Mouse (Mus musculus): ENCODE results near the gene Ube2b.
A peak's percentile ranks its signal among the peaks of the same experiment; 100 is the strongest.

Ube2b gene

DNA sequence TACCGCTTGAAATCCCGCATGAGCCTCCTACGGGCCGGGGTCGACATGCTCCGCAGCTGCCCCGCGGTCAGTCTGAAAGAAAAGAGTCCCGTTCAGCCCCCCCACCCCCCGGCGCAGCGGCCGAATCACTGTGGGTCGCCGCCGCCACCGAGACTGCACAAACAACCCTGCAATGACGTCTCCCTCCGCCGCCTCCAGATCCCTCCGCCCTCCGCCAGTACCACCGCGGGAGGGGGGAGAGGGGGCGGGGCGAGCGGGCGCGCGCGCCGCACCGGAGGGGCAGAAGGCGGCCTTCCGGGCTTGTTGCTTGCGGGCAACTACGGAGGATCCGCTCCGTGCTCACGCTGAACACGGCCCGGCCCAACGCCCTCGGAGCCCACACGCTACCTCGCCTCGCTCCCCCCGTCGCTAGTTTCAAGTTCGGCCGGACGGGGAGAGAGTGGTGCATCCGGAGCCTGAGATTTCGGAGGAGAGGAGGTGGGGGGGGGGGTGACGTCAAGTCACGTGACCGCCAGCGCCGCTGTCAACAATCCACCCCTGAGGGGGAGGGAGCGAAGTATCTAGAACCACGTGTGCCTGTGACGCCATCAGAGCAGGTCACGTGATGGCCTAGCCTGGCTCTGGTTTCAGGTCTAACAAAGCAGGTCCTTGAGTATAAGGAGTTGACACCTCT, at the start of gene Ube2b:
TSS of gene Ube2b (minus strand) at position 473 of the 673 bp plus-strand sequence.
- peak; percentile 100 for DNase-seq

DNA sequence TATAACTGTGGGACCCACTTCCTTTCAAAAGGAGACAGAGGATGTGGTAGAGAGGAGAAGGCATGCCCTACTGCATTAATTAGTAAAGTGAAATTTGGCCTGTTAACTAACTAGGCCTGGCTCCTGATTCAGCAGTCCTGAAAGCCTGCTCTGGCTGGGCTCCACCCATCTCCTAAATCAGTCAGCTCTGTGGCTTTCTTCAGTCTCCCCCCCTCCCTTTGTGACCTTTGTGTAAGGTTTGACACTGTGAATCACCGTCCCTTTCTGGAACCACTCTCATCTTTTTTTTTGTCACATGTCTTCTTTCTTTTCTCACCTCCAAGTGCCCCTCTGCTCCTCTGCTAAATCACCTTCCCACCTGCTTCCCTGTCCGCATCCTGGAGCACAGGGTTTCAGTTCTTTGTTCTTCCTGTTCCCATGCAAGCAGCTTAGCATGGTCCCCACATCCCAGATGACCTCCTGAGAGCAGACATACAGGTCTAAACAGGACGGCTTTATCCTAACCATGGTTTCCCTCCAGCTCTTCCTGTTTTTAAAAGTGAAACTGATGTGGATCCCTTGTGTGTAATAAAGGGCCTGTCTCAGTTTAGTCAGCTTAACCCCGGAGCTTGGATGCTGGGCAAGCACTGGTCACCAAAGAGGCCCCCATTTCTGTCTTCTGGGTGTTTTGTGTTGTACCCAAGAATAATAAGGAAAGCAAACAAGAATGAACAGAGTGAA, 46.0 kb upstream of the Ube2b start:
- DNase-seq: peak; percentile 23

DNA sequence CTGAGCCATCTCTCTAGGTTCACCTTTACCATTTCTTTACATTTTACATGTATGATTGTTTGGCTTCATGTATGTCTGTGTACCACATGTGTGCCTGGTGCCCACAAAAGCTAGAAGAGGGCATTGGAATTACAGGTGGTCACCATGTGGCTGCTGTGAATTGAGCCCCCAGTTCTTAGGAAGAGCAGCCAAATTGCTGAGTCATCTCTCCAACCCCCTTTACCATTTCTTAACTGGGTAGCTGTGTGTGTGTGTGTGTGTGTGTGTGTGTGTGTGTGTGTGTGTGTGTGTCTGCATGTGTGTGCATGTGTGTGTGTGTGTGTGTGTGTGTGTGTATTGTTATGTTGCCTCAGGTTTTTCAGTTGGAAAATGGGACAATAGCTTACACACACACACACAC, 43.6 kb upstream of the Ube2b start:
- no peak for DNase-seq

GRCm38 (mm10) chr11:52043224-52043623, 42.7 kb upstream of the Ube2b start:
- peak; percentile 10 for DNase-seq

GRCm38 (mm10) chr11:52037659-52038058, 37.1 kb upstream of the Ube2b start:
- no peak for DNase-seq

DNA sequence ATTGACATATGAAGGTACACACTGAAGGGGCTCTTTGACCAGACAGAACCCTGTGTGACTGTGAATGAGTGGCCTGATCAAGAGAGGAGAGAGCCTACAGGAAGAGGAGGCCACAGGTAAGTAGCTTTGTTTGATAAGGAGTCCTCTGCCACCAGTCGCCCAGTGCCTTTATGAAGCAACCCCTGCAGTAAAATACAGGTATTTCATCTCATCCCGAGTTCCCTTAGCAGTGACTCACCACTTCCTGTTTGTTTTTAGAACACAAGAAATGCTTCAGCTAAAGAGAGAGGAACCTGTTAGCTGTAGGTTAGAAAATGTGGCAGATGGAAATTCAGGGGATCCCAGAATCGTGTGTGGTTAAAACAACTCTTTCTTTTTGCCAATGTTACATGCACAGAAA, 35.3 kb upstream of the Ube2b start:
- DNase-seq: no peak

DNA sequence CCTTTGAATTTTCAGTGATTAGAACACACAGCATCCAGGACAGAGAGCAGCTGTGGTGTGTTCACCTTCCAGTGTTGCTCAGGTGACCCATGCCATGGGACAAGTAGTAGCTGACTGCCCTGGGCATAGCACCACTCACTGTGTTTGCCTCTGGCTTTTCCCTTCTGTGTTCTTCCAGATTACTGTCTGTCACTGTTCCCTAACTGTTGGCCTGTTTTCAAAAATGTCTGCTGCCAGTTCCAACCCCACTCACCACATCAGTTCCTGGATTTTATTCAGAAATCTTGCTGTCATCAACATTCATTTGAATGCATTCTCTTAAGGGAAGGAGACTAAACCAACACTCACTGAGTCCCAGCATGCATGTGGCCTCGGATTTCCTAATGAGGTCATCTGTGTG, 33.4 kb upstream of the Ube2b start:
- DNase-seq: no peak

DNA sequence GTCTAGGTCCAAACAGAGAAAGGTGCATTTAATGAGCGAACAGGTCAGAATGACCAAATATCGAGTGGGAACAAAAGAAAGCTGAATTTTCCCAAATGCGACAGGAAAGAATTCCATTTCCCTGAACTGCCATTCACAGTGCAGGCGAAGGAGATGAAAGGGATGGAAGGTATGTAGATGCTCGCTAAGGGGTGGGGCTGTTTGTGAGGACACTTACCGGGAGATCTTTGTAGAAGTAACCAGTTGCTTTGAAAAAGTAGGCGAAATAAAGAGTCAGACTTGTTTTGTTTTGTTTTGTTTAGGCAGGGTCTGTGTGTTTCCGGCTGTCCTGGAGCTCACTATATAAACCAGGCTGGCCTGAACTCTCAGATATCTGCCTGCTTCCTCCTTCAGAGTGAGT, 31.8 kb upstream of the Ube2b start:
- no peak for DNase-seq

DNA sequence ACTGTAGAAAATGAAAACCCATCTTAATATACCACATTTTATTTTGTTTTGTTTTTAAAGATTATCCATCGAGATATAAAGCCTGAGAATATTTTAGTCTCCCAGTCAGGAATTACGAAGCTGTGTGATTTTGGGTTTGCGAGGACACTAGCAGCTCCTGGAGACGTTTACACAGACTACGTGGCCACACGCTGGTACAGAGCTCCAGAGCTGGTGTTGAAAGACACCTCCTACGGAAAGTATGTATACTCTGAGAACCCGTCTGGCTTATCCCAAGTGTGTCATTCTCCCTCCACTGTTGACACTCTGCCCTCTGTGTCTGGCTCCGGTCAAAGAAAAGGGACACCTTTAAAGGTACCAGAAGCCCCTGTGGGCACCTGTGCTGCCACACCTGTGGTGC, 17.7 kb upstream of the Ube2b start:
- DNase-seq: no peak

- DNase-seq: no peak
Observed at GRCm38 (mm10) chr11:52011541-52011940, 11.0 kb upstream of the Ube2b start.

DNA sequence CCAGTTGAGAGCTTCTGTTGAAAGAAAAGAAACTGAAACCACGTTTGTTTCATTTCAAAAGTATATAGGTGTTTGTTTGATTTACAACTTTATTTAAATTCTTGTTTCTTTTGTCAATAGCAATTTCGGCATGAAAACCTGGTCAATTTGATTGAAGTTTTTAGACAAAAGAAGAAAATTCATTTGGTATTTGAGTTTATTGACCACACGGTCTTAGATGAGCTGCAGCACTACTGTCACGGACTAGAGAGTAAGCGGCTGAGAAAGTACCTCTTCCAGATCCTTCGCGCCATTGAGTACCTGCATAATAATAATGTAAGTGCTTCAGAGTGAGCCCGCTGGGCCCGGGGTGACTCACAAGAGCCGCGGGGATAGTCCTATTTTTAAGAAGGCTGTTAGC, 10.4 kb upstream of the Ube2b start:
- DNase-seq: no peak

- no peak for DNase-seq
Observed at GRCm38 (mm10) chr11:52005586-52005985, 5.0 kb upstream of the Ube2b start.

DNA sequence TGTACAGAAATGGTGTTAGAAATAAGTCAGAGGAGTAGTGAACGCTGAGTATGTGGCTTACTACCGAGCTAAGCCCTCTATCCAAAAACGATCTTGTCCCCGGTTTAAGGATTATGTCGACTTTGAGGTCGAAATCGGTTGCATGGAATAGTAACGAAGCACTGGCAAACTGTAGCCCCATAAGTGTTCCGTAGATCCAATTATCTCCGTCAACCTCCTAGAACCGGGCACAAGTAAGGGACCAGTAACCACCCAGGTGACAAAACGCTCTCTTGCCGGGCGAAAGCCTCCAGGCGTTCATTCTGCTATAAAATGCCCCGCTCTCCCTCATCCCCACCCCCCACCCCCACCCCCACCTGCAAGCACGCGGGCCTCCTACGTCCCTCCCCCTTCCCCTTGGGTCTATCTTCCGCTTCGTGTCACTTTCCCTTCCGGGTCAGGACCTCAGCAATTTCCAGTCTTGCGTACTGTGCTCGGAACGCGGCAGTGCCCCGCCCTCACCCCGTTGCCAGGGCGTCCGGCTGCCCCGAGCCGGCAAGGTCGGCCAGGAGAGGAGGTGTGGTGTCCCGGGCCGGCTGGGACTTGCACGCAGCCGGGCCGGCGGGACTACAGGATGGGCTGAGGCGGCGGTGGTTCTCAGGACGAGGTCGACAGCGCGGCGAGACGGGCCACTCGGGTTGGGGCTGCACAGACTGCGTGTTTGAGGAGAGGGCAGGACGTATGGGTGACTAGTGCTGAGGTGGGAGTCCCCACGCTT, 3.4 kb upstream of the Ube2b start, which contains the start of gene Cdkl3:
TSS of gene Cdkl3 (plus strand) at position 450 of the 757 bp plus-strand sequence.
- DNase-seq: peak; percentile 97

GRCm38 (mm10) chr11:52003505-52003771, 2.9 kb upstream of the Ube2b start:
- DNase-seq: no peak

- no peak for DNase-seq
Observed at GRCm38 (mm10) chr11:52002842-52003504, 2.4 kb upstream of the Ube2b start.

- no peak for DNase-seq
Observed at GRCm38 (mm10) chr11:52001861-52002260, 1.3 kb upstream of the Ube2b start.

DNA sequence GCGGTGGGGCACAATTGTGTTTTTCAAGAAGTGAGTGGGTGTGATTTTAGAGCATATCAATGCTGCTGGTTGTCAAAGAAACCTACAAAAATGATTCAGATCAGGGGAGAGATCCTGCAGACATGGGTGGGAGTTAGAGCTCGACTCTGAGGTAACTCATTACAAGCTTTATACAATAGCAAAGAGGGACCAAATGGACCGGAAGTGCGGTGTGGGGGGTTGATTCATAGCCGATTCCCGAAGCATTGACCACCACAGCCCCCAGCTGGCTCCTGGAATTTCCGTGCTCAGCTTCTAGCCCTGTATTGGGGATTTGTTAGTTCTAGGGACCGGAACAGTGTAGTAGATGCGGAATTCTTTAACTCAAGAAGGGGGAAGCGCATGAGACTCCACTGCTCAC, 779 bp upstream of the Ube2b start:
- DNase-seq: no peak

DNA sequence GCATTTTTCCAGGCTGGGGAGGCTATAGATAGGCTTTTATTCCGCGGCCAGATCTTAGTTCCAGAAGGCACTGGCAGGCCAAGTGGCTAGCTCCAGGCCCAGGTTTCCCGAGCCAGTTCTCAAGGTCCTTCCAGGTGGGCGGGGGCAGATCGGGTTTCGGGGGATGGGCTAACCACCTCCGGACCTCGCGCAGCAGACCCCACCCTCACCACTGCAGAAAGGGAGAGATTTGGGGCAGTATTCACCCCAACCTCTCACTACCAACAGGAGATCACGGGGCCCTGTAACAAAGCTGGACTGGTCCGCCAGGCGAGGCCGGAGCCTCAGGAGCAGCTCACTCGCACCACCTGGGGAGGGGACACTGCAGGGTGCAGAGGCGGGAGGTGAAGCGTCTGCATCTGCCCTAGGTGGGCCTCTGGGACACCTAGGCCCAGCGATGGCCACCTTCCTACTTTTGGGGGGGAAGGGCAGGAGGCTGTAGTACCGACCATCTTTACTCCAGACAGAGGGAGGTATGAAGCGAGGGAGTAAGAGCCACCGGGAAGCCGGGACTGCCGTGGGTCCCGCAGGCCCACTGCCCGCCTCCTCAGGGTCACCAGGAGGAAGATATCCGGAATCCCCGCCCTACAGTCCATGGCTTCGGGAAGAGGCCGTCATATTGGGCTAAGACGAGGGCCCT, 812 bp downstream of the Ube2b start:
- peak; percentile 73 for DNase-seq

- no peak for DNase-seq
Observed at GRCm38 (mm10) chr11:51971644-51972043, 28.9 kb downstream of the Ube2b start.

DNA sequence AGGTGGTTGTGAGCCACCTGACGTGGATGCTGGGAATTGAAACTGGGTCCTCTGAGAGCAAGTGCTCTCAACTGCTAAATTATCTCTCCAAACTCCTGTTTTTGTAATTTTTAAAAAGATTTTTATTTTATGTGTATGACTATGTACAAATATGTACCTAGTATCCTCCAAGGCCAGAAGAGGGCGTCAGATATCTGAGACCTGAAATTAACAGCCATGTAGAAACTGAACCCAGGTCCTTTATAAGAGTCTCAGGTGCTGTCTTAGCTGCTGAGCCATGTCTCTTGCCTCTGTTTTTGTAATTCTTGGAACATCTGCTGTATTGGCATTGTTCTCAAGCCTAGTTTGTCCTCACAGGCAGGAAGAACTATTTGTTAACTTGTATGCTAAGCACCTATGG, 31.1 kb downstream of the Ube2b start:
- no peak for DNase-seq

DNA sequence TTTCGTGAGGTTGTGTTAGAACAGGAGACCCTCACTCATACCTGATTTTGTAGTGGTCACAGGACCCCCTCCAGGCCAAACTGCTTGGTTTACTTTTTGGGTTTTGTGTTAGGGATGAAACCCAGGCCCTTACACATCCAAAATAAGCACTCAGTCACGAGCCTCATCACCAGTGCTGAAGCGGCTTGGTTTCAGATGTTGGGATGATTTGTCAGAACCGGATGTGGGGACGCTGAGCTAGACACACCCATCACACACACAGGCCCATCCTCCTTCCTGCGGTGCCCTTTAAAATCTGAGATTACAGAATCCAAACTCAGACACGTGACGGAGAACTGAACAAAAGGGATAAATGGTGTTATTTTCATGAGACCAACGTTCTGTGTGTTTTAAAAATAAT, 31.7 kb downstream of the Ube2b start:
- DNase-seq: no peak

DNA sequence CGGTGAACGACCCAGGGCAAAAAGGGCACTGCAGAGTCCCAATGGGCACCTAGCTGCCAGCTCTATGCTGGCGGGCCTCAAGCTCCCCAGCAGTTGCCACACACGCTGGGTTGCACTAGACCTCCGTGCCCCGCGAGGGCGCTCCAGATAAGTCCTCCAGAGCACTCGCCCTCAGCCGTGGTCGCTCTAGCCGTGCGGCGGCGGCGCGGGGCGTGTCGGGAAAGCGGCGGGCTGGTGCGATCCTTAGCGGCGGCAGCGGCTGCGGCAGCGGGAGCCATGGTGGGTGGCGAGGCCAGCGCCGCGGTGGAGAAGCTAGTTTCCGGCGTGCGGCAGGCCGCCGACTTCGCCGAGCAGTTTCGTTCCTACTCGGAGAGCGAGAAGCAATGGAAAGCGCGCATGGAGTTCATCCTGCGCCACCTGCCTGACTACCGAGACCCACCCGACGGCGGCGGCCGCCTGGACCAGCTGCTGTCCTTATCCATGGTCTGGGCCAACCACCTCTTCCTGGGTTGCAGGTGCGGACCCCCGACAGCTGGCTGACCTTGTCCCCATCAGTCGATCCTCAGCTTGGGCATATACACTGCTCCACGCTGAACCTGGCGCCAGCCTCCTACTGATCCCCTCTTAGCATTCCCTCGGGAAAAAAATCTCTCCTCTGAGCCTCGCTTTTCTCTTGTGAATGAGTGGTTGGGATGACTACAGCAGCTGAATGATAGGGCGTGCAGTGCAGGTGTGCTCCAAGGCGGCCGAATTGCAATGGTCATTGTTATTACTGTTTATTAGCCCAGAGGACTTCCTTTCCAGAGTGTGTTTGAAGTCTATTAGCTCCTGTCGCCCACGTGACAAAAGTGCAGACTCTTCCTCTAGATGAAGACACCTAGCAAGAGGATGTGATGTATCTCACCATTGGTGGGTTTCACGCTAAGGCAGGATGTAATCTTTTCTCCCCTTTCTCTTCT, 32.8 kb downstream of the Ube2b start, which contains the start of gene Cdkn2aipnl:
TSS of gene Cdkn2aipnl (plus strand) at position 219 of the 959 bp plus-strand sequence.
- peak; percentile 98 for DNase-seq
